Mouse (Mus musculus) ES-Bruce4 (cell line): Measurements from ENCODE around the gene Ccdc9. TPM values are rescaled to one million over a fixed set of nuclear protein-coding genes. Genes with fewer than 3 reads are reported as not detected.
"Not testable (repeated sequence)": the region's sequence is repeated elsewhere in the genome, so short reads cannot be mapped to it uniquely, and the experiment has no call there.

Source experiments
- H3K27ac ChIP-seq: 2 replicates; pipeline ENCODE4 v1.5.1; 2012; ENCODE audit warnings: low read length, inconsistent platforms; ENCODE audit not compliant: insufficient read depth
- H3K27me3 ChIP-seq: 2 replicates; pipeline ENCODE4 v1.6.1; 2012; ENCODE audit warnings: mild to moderate bottlenecking, low read length, inconsistent platforms; ENCODE audit not compliant: control insufficient read depth, poor library complexity, insufficient read depth, severe bottlenecking
- H3K36me3 ChIP-seq: 2 replicates; pipeline ENCODE4 v1.6.1; 2012; ENCODE audit warnings: inconsistent platforms, mild to moderate bottlenecking, low read length, moderate library complexity; ENCODE audit not compliant: control insufficient read depth, poor library complexity, insufficient read depth, severe bottlenecking
- H3K4me1 ChIP-seq: one replicate; pipeline ENCODE4 v1.8.1; 2011; ENCODE audit warnings: low read length; ENCODE audit not compliant: control insufficient read depth, insufficient read depth
- H3K4me3 ChIP-seq: 2 replicates; pipeline ENCODE4 v1.5.1; 2011; ENCODE audit warnings: low read depth, mild to moderate bottlenecking, low read length
- H3K9ac ChIP-seq: 2 replicates; pipeline ENCODE4 v1.6.1; 2012; ENCODE audit warnings: low read depth, mild to moderate bottlenecking, inconsistent platforms; ENCODE audit not compliant: poor library complexity, severe bottlenecking
- H3K9me3 ChIP-seq: replicated peaks from 2 replicates; pipeline ENCODE4 v1.6.1; 2012; ENCODE audit warnings: mild to moderate bottlenecking, low read length, inconsistent platforms; ENCODE audit not compliant: control insufficient read depth, poor library complexity, insufficient read depth, severe bottlenecking
- CTCF ChIP-seq: IDR thresholded peaks from one replicate; pipeline ENCODE4 v1.8.1; 2011; ENCODE audit warnings: low read depth, low read length
- EP300 ChIP-seq: IDR thresholded peaks from 2 replicates; pipeline ENCODE4 v1.6.1; 2011; ENCODE audit warnings: low read depth, low read length; ENCODE audit not compliant: insufficient read depth
- POLR2A ChIP-seq: IDR thresholded peaks from one replicate; pipeline ENCODE4 v1.8.1; 2011; ENCODE audit warnings: low read length; ENCODE audit not compliant: insufficient read depth
- polyA plus RNA-seq: library from polyadenylated mRNA; stranded (reverse); fragments of >200 nt; gene quantifications from 2 replicates; pipeline ENCODE4 v1.2.4, GENCODE M21; 2011; ENCODE audit warnings: low read depth; ENCODE audit not compliant: missing spikeins, insufficient read depth, insufficient read length

The Ccdc9 gene
- polyA plus RNA-seq, 1 experiment: 86.6 TPM

- Histone ChIP-seq H3K27me3 (no peaks in the 10 kb centered on the region), H3K9me3 (no peaks in the 10 kb centered on the region), H3K9ac (no peak overlapping the region), H3K4me1 (no peaks in the 10 kb centered on the region), H3K4me3 (no peak overlapping the region), H3K27ac (no peak overlapping the region), H3K36me3 (0 out of 2 replicates have a peak, but pooled peaks cover 3% of the 10 kb centered on the region)
- TF ChIP-seq POLR2A (no peak), EP300 (no peak), CTCF (no peak)
Measured at GRCm38 (mm10) chr7:16274922-16275890, 11.4 kb downstream of the Ccdc9 start.

GRCm38 (mm10) chr7:16273766-16274140 is 12.8 kb downstream of the Ccdc9 start:
- Histone ChIP-seq H3K9ac (peak overlapping the region; percentile 0; the same call in 1 of the 2 replicates), H3K27me3 (no peaks in the 10 kb centered on the region), H3K4me3 (peak overlapping the region; percentile 86), H3K36me3 (0 out of 2 replicates have a peak, but pooled peaks cover 3% of the 10 kb centered on the region), H3K9me3 (no peaks in the 10 kb centered on the region), H3K27ac (no peak overlapping the region), H3K4me1 (no peaks in the 10 kb centered on the region)
- TF ChIP-seq POLR2A: peak; percentile 76
- no peak for TF ChIP-seq CTCF

- no peaks in the 10 kb centered on the region for H3K27me3 ChIP-seq
- peak within 1 kb of the TSS; percentile 86 for H3K4me3 ChIP-seq
- H3K27ac ChIP-seq: 0 out of 2 replicates have a peak within 1 kb of the TSS, but pooled peaks have one; percentile 30
- H3K36me3 ChIP-seq: 0 out of 2 replicates have a peak, but pooled peaks cover 3% of the 10 kb centered on the region
- peak within 1 kb of the TSS; percentile 61 for H3K9ac ChIP-seq
- H3K4me1 ChIP-seq: no peaks in the 10 kb centered on the region
- TF ChIP-seq EP300: no peak
- no peak for TF ChIP-seq CTCF
- TF ChIP-seq POLR2A: no peak
- H3K9me3 ChIP-seq: no peaks in the 10 kb centered on the region
Measured at GRCm38 (mm10) chr7:16273081-16273765, 13.4 kb downstream of the Ccdc9 start, which contains the start of gene Inafm1. TSS of gene Inafm1 (minus strand) at chr7:16273617.

GRCm38 (mm10) chr7:16272681-16273080 is 13.9 kb downstream of the Ccdc9 start:
- peak overlapping the region; percentile 61 for H3K9ac ChIP-seq
- H3K4me1 ChIP-seq: no peaks in the 10 kb centered on the region
- H3K27ac ChIP-seq: no peak overlapping the region
- peak overlapping the region; percentile 86 for H3K4me3 ChIP-seq
- no peaks in the 10 kb centered on the region for H3K9me3 ChIP-seq
- TF ChIP-seq POLR2A: no peak
- TF ChIP-seq EP300: no peak
- TF ChIP-seq CTCF: no peak
- no peaks in the 10 kb centered on the region for H3K27me3 ChIP-seq
- H3K36me3 ChIP-seq: 0 out of 2 replicates have a peak, but pooled peaks cover 3% of the 10 kb centered on the region

- TF ChIP-seq EP300 (no peak), CTCF (no peak), POLR2A (no peak)
- Histone ChIP-seq H3K9ac (no peak overlapping the region), H3K27me3 (no peaks in the 10 kb centered on the region), H3K9me3 (no peaks in the 10 kb centered on the region), H3K27ac (no peak overlapping the region), H3K4me1 (no peaks in the 10 kb centered on the region), H3K4me3 (no peak overlapping the region), H3K36me3 (0 out of 2 replicates have a peak, but pooled peaks cover 1% of the 10 kb centered on the region)
Measured at GRCm38 (mm10) chr7:16271139-16271538, 15.5 kb downstream of the Ccdc9 start.

- not testable (repeated sequence) for H3K27ac ChIP-seq, H3K4me3 ChIP-seq, H3K9ac ChIP-seq, H3K9me3 ChIP-seq, H3K36me3 ChIP-seq, H3K4me1 ChIP-seq, H3K27me3 ChIP-seq
Measured at GRCm38 (mm10) chr7:16266593-16266992, 20.0 kb downstream of the Ccdc9 start.
